Mouse (Mus musculus): ENCODE measurements around the gene Pde7b.
"Not testable (repeated sequence)": the region's sequence is repeated elsewhere in the genome, so short reads cannot be mapped to it uniquely, and the experiment has no call there.

Pde7b gene

DNA sequence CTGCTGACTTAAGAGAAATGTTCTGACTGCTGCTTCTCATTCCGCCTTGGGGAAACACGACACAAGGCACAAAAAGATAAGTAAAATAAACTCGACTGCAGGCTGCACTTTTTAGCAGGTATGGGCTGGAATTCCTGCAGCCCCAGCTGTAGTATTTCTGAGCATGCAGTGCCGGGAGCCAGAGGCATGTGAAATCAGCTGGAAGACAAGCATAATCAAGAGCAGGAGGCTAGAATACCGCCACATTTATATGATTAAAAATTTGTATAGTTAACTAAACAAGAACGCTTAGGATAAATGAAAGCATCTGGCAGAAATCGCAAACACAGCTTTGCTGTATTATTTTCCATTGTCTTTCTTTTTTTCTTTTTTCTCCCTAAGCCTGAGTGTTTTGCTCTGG lies 168.4 kb downstream of the Pde7b start:
- in situ Hi-C loops (cut with MboI; ENCODE audit: unreplicated experiment in 2 of 2): no loop called here

DNA sequence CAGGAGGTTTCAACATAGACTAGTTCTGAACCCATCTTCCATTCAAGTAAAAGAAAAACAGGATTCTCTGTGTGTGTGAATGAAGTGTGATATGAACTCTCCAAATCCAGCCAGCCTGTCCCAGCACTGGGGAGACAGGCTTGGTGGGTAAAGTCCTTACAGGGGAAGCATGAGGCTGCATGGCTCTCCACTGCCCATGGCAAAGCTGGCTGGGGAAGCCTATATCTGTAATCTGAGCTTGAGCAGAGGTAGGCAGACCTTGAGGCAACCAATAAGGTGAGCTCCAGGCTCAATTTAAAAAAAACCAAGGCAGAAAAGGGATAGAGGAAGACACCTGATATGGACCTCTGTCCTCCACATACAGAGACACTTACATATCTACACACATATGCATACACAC lies 173.5 kb downstream of the Pde7b start:
- in situ Hi-C loops (cut with MboI; ENCODE audit: unreplicated experiment in 2 of 2): no loop called here

DNA sequence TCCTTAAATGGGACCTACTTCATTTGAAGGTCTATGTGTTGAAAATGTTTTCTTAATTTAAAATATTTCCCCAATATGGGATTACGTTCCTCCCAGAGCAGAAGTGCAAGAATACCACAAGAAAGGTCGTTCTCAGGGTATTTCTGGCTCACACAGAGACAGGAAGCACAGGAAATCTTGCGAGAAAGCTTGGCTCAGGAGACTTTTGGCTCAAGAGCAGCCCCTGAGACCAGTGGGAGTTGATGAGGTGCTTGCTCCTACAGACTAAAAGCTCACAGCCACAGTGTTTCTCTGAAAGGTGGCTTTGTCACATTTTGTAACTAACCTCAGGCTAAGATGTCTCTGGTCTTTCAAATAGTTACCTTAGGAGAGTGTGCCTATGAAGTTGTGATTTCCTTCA lies 174.1 kb downstream of the Pde7b start:
- in situ Hi-C loops (cut with MboI; ENCODE audit: unreplicated experiment in 2 of 2): no loop called here

DNA sequence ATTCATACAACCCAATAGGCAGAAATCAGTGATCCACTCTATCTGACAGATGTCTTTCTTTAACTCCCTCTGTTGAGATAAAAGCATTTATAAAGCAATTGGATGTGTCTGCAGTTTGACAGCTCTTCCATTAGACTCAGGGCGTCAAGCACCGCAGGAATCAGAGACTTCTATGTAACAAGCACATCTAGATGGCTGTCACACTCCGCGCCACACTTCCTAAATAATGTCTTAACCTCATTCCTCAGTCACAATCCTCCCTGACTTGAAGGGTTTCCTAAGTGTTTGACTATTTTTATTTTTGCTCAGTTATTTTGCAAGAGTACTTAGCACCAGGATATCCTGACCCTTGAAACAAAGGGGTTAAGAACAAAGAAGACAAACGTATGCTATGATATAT lies 174.7 kb downstream of the Pde7b start:
- in situ Hi-C loops (cut with MboI; ENCODE audit: unreplicated experiment in 2 of 2): no loop called here

DNA sequence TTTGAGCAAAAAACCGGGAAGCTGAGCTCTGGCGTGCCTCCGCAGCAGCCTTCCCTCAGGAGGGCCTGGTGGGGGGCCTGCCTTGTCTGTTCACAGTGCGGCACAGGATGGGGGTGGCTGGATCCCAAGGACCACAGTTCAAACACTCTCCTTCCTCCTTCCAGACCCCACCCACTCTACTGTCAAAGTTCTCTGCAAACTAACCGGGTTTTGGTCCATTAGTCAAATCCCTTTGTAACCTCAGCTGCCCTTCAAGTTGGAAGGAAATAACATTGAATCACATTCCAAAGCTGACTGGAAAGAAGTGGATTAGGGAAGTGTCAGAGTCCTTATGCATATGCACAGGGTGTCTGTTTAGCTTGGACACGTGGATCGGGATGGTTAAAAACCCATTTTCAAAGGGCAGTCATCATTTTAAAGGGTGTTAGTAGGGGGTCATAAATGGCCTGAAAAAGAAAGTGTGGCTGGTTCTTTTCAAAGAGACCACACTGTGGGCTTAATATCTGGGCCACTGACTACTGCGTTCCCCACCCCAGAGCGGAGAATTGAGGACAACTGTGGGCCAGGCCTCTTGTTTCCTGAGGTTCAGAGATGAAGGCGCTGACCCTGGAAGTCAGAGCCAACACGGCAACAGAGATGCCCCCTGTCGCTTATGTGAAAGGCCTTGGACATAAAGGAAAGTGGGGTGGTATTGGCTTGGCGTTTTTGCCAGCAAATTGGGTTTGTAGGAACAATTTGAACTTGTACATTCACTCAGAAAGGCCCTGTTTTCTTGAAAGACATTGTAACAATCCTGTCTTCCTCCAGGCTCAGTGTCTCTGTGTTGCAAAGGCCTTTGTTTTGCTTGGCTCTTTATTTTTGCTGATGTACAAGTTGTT lies 175.8 kb downstream of the Pde7b start:
- in situ Hi-C loops (cut with MboI; ENCODE audit: unreplicated experiment in 2 of 2): no loop called here

DNA sequence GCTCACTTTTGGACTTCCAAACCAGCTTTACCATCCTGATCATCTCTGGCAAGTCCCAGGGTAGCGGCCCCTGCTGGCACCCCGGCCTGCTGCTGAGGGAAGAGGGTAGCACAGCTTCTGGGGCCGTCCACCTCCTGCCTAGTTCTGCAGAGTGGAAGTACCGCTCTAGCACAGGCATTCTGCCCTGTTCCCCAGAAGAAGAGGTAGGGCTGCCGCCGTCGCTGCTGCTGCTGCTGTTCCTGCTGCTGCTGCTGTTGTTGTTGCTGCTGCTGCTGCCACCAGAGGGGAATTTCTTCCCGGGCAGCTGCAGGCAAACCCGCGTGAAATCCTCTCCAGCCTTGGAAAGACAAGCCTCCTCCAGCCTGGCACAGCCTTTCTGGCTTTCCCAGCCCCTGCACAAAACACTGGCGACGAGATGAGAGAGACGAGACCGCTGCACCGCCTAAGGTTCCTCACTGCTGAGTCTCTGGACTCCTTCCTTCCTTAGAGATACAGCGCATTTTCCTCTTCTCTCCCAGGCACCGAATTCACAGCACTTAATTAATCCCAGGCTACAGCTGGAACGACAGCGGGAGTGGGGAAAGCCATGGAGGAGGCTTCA lies 176.8 kb downstream of the Pde7b start:
- in situ Hi-C loops (cut with MboI; ENCODE audit: unreplicated experiment in 2 of 2): no loop called here

DNA sequence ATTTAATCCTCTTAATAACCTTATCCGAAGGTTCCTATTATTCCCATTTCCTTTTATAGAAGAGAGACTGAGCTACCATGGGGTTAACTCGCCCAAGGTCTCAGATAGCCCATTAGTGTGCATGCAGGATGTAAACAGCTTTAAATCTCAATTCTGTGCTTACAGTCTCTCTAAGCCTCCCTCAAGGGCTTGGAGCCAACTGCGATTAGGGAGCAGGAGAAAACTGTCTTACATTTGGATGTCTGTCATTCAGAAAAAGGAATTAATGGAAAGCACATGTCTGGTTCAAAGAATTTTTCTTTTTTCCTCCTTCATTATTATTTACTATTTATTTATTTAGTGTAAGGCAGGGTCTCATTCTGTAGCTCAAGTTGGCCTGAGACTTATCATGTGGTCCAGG lies 181.8 kb downstream of the Pde7b start:
- in situ Hi-C loops (cut with MboI; ENCODE audit: unreplicated experiment in 2 of 2): no loop called here

DNA sequence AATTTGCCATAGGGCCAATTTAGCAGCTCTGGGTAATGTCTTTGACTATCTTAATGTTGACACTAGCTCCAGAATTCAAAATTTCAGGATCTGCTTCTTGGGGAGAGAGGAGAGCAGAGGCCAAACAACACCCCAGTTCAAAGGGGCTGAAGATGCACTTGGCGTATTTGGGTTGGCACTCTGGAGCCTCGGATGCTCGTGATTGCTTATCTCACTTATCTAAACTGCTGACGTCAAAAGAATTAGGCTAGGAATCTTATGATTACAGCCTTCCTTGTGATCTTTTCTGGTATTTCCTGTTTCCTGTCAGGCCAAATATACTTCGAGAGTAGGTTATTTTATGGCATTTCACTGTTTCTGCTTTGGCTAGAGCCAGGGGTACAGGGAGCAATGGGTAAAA lies 191.1 kb downstream of the Pde7b start:
- in situ Hi-C loops (cut with MboI; ENCODE audit: unreplicated experiment in 2 of 2): no loop called here

DNA sequence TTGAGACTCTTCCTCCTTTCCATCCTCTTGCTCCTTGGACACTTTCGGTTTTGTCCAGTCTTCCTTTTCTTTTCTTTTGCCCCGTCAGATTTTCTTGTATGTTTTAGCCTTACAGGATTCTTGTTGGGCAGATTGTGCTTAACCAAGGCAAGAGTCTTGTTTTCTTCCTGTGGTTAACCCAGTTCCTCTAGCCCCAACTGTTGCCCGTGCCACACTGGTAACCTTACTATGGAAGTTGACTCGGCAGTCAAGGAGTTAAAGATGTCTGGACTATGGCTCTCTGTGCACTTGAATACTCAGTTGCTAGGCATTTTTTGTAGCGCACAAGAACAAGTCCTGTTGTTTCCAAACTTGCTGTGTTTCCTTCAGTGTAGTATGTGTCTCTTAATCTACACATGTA lies 193.0 kb downstream of the Pde7b start:
- in situ Hi-C loops (cut with MboI; ENCODE audit: unreplicated experiment in 2 of 2): no loop called here

DNA sequence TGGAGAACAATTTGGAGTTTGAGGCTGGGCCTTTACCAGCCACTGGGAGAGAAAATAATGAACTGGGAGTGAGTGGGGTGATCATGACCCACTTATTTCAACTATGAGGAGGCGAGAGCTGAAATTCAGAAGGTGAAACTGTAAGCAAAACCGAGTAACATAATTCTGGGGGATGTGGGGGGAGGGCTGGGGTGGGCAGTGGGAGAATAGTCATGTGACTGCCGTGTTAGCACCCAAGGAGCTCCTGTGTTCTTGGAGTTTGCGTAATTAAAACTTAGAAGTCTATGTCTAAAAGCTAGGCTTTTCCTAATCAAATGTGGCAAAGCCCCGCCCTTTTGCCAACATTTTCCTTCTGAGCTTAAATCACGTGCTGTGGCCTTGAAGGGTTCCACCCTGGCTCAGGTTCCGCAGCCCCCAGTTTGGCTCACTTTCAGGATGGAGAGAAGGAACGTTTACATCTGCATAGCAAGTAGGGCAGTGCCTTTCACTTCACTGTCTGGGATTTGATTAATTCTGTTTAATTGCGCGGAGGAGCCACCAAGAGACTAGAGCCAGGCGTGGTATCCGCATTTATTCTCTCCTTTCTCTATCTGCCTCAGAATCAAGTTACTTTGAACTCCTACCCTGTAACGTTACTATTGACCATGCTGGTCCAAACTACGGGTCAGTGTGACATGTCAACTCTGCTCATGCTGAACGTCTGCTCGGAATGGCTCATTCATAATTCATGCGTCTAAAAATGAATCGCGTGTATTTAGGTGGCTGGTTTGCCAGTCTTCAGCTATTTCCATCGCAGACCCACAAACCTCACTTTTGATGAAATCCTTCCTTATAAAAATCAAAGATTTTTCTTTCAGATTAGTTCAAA lies 196.1 kb downstream of the Pde7b start:
- in situ Hi-C loops (cut with MboI; ENCODE audit: unreplicated experiment in 2 of 2): no loop called here

DNA sequence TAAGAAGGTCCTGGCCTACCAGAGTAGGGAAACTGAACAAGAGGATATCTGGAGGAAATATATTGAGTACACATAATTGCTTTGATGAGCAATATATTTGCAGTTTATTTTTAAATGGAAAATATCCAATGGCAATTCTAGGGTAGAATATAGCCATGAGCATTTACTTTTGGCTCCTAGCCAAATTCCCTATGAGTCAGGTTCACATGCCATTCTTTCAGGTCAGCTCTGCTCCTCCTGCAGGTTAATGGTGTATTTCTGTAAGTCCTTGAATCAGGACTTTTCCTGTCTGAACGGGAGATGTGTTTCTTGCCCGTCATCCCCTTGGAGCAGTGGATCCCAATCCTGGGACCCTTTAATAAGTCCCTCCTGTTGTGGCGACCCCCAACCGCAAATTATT lies 197.1 kb downstream of the Pde7b start:
- in situ Hi-C loops (cut with MboI; ENCODE audit: unreplicated experiment in 2 of 2): no loop called here

DNA sequence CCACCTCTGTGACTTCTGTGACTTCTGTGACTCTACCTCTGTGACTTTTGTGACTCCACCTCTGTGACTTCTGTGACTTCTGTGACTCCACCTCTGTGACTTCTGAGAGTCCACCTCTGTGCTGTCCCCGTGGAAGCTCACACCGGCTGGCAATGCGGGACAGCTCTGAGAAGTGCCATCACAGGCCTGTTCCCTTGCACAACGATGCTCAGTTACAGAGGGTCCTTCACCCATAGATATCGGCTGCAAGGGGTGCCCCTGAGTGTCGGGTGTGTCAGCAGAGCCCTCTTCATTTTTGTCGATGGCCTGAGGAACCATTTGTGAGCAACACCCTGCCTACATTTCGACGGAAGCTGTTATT lies 206.4 kb downstream of the Pde7b start:
- in situ Hi-C loops (cut with MboI; ENCODE audit: unreplicated experiment in 2 of 2): no loop called here

DNA sequence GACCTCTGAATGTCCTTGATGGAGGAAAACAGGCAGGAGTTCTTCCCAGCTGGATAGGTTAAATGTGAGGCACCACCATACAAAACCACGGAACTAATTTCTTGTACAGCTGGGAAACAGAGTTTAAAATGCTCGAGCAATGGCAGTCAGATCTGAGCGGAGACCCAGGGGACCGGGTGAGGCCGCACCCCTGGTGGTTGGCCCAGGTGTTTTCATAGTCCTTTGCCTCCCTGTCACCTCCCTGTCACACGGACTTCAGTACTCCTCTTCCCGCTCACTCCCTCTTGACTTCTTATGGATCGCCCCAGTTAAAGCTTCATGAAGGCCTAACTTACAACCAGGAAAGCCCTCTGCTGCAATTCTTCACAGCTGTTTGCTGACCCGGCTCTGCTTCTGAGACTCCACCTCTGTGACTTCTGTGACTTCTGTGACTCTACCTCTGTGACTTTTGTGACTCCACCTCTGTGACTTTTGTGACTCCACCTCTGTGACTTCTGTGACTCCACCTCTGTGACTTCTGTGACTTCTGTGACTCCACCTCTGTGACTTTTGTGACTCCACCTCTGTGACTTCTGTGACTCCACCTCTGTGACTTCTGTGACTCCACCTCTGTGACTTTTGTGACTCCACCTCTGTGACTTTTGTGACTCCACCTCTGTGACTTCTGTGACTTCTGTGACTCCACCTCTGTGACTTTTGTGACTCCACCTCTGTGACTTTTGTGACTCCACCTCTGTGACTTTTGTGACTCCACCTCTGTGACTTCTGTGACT lies 206.9 kb downstream of the Pde7b start:
- in situ Hi-C loops (cut with MboI; ENCODE audit: unreplicated experiment in 2 of 2): not testable (repeated sequence)

DNA sequence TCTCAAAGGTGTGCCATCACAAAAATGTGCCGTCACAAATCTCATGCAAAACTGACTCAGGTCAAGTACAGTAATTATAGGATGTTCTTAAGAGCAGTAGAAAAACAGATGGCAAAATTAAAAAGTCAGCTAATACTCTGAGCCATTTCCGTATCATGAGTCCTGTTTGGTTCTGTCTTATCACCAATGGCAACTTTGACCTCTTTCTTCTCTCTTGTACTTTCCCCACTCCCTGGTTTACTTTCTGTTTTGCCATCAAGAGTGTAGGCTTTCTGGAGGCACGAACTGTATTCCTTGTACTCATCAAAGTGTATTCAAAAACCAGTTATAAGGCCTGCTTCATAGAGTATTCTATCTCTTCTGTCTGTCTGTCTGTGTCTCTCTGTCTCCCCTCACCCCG lies 211.0 kb downstream of the Pde7b start:
- in situ Hi-C loops (cut with MboI; ENCODE audit: unreplicated experiment in 2 of 2): no loop called here

DNA sequence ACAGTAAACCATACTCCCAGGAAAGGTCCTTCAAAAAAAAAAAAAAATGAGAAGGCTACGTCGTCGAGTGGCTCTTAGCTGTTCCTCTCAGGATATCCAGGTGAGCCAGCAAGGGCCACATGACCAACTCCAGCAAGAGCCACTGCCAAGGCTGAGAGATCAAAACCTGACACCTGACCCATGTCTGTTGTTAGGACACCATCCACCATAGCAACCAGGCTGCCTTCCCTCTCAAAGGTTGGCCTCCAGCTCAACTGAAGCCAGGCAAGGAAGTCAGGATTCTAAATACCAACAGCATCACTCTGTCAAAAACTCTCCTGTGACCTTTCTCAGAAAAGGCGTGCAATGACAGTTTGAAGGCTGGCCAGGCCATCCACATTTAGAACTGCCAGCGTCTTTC lies 211.4 kb downstream of the Pde7b start:
- in situ Hi-C loops (cut with MboI; ENCODE audit: unreplicated experiment in 2 of 2): no loop called here

DNA sequence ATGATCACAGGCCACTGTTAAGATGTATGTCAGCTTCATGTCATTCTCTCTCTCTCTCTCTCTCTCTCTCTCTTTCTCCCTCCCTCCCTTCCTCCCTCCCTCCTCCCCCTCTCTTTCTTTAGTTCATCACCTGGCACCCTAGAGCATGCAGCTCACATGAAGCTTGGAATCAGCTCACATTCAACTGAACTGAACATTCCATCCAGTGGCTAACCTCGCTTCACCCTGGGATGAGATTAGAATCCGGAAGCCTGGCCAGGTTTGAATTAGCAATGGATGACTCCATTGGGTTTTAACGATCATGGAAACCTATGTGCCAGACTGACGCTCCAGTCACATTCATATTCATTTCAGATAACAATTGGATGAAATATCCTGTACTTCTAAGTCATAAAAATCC lies 215.1 kb downstream of the Pde7b start:
- in situ Hi-C loops (cut with MboI; ENCODE audit: unreplicated experiment in 2 of 2): no loop called here

DNA sequence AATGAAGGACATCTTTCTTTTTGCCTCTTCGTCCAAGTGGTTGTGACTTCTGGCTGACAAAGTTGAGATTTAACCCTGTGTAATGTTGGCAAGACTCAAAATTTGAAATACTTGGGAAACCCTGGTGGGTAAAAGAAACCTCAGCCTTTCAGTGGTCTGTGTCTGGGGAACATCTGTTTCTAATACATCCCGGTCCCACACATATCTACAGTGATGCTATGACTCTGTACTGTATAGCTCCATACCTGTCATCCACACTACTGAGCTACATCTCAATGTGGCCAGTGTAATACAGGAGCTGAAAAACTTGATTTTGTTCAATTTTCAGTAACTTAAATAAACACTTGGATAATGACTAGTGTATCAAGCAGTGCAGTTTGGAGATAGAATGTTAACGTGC lies 216.4 kb downstream of the Pde7b start:
- in situ Hi-C loops (cut with MboI; ENCODE audit: unreplicated experiment in 2 of 2): no loop called here

DNA sequence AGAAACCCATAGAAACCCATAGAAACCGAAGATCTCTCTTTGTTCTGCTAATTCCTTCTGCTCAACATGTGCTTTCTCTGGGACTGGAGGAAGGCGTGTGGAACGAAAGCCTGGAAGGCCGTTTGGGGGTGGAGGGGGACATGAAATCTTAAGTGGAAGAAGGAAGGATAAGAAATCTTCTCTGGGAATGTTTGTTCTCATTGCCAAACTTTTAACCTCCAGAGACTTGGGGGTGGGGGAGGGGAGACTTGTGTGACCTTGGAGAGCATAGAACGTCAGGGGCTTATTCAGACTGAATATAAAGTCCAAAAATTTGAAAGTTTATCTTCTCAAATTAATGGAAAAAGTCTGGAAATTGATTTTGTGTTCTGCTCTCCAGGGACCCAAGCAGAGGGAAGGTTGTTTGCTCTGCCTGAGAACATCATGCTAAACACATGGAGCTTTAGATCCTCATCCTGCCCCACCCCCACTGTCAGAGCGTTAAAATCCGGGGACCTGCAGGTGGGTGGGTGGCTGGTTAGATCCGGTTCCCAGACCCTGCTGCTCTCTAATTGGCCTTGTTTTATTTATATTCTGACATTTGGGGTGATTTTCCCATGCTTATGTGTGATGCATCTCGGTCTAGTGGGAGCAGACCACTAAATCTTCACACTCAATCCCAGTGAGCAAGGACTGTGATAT lies 217.0 kb downstream of the Pde7b start:
- in situ Hi-C loops (cut with MboI; ENCODE audit: unreplicated experiment in 2 of 2): no loop called here

DNA sequence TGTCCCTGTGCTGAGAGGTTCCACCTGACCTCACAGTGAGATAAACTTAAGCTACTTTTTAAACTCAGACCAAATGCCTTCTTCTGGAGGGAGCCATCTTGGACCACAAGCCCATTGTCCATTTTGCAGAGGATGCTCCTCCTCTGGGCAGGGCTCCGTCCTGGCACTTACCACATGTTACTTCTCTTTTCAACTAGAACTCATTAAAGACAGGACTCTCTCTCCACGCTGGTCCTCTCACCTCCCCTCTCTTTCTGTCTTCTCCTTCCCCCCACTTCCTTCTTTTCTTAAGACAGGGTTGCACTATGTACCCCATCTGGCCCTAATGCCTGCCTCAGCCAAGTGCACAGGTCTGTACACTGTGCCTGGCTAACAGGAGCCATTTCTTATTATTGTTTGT lies 217.8 kb downstream of the Pde7b start:
- in situ Hi-C loops (cut with MboI; ENCODE audit: unreplicated experiment in 2 of 2): no loop called here

DNA sequence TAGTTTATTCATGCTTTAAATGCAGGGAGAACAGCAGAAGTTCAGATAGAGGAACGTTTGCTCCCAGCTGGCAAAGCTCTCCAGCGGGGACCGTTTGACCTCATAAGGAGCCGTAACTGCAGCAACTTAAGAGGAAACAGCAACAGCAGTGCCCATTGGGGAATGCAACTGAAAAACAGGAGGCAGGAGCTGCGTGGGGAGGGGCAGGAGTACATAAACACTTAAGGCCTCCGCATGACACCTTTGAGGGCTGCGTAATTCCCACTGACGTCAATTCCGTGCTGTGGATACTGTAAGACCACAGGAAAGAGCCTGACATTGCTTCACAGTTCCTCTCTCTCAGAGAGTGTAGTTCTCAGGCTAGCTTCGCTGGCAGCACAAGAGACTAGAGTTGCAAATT lies 219.4 kb downstream of the Pde7b start:
- in situ Hi-C loops (cut with MboI; ENCODE audit: unreplicated experiment in 2 of 2): no loop called here
